Mouse (Mus musculus): Measurements from ENCODE around the gene Tma7. TPM values are rescaled to one million over a fixed set of nuclear protein-coding genes. Genes with fewer than 3 reads are reported as not detected.

Tma7 gene
- total RNA-seq (2012; rRNA removed): 346 and 400 TPM in 2 replicates
- polyA plus RNA-seq (2012; ENCODE audit: insufficient read depth in 1 of 2, insufficient read length in 2 of 2, low read depth in 1 of 2, low replicate concordance in 2 of 2, missing spikeins in 1 of 2): 100 to 1,000 TPM in 1 of 2 experiments, not detected in 1; 366 TPM

GRCm38 (mm10) chr9:109082124-109082800 lies at the start of gene Tma7, which contains the start of gene Ccdc51:
Tma7 (minus strand) TSS chr9:109082587.
Ccdc51 (plus strand) TSS chr9:109082493.
- DNase-seq (ENCODE audit: low read depth, low spot score): peak; percentile 97
- Histone ChIP-seq H3K9ac (ENCODE audit: control insufficient read depth, low read depth, low read length, poor library complexity, severe bottlenecking) (peak within 1 kb of the TSS; percentile 74), H3K4me3 (ENCODE audit: control insufficient read depth in 1 of 2, insufficient read depth in 1 of 2, low read depth in 2 of 2, low read length in 2 of 2) (peak within 1 kb of the TSS; percentile 56 to 82), H3K79me2 (ENCODE audit: control insufficient read depth, insufficient read depth, low read length, poor library complexity) (peaks cover 37% of the 10 kb centered on the region), H3K27me3 (ENCODE audit: control insufficient read depth in 1 of 2, insufficient read depth in 2 of 2, low read length in 2 of 2) (no peaks in the 10 kb centered on the region), H3K36me3 (ENCODE audit: control insufficient read depth in 1 of 2, insufficient read depth in 2 of 2, low read length in 2 of 2) (peaks cover 4 to 6% of the 10 kb centered on the region in 2 experiments; a peak in 3 of 4 replicates), H3K9me3 (replicated peaks; ENCODE audit: insufficient read depth, low read length) (no peaks in the 10 kb centered on the region), H3K4me1 (ENCODE audit: control insufficient read depth in 1 of 2, insufficient read depth in 2 of 2, low read length in 2 of 2) (peaks cover 0 to 9% of the 10 kb centered on the region in 2 experiments; a peak in 2 of 4 replicates), H3K27ac (ENCODE audit: control insufficient read depth, low read depth, low read length) (peak within 1 kb of the TSS; percentile 75)
- TF ChIP-seq USF2 (IDR thresholded peaks at IDR 0.05; ENCODE audit: borderline replicate concordance in 1 of 2, insufficient read depth in 1 of 2, low read depth in 1 of 2, low read length in 2 of 2) (no peak), ETS1 (IDR thresholded peaks at IDR 0.05; ENCODE audit: low read depth, low read length) (no peak; the same call in 1 of the 2 replicates), MAZ (IDR thresholded peaks at IDR 0.05; ENCODE audit: low read depth, low read length) (peak; percentile 50; the same call in 1 of the 2 replicates), ZNF384 (IDR thresholded peaks at IDR 0.05; ENCODE audit: low read depth, low read length) (no peak), NELFE (IDR thresholded peaks at IDR 0.05; ENCODE audit: low read depth, low read length) (peak; percentile 88), ELF1 (IDR thresholded peaks at IDR 0.05; ENCODE audit: low read depth, low read length) (peak; percentile 91), TAL1 (IDR thresholded peaks at IDR 0.05; ENCODE audit: low read length) (no peak), MYC (IDR thresholded peaks at IDR 0.05; ENCODE audit: low read depth, low read length) (peak; percentile 26; the same call in 1 of the 2 replicates), HCFC1 (IDR thresholded peaks at IDR 0.05; ENCODE audit: low read depth, low read length) (peak; percentile 89), ZMIZ1 (IDR thresholded peaks at IDR 0.05; ENCODE audit: low read depth, low read length) (no peak), MYB (IDR thresholded peaks at IDR 0.05; ENCODE audit: low read depth, low read length) (no peak), USF1 (IDR thresholded peaks at IDR 0.05; ENCODE audit: low read depth, low read length) (no peak), RCOR1 (IDR thresholded peaks at IDR 0.05; ENCODE audit: low read depth, low read length) (no peak), GABPA (IDR thresholded peaks at IDR 0.05; ENCODE audit: low read depth, low read length) (no peak), MAFK (IDR thresholded peaks at IDR 0.05; ENCODE audit: borderline replicate concordance, low read depth, low read length) (no peak), KAT2A (conservative IDR thresholded peaks at IDR 0.05; ENCODE audit: low read depth, low read length) (peak; percentile 47; the same call in 1 of the 2 replicates), ZC3H11A (IDR thresholded peaks at IDR 0.05; ENCODE audit: low read depth, low read length) (no peak), POLR2A (IDR thresholded peaks at IDR 0.05; ENCODE audit: control insufficient read depth in 1 of 2, insufficient read depth in 1 of 2, low read depth in 1 of 2, low read length in 2 of 2, poor library complexity in 1 of 2) (peak; percentile 85 to 94), TCF12 (IDR thresholded peaks at IDR 0.05; ENCODE audit: low read depth, low read length) (no peak; the same call in 1 of the 2 replicates), RAD21 (IDR thresholded peaks at IDR 0.05; ENCODE audit: low read depth, low read length) (no peak), SIN3A (IDR thresholded peaks at IDR 0.05; ENCODE audit: low read length) (peak; percentile 91), ZKSCAN1 (IDR thresholded peaks at IDR 0.05; ENCODE audit: low read depth, low read length) (no peak), TBP (IDR thresholded peaks at IDR 0.05; ENCODE audit: low read depth, low read length) (peak; percentile 96), JUND (IDR thresholded peaks at IDR 0.05; ENCODE audit: low read depth, low read length) (no peak), CHD2 (IDR thresholded peaks at IDR 0.05; ENCODE audit: low read length) (peak; percentile 58), E2F4 (IDR thresholded peaks at IDR 0.05; ENCODE audit: borderline replicate concordance, low read depth, low read length) (no peak), BHLHE40 (IDR thresholded peaks at IDR 0.05; ENCODE audit: borderline replicate concordance, low read depth, low read length) (no peak), MAX (IDR thresholded peaks at IDR 0.05; ENCODE audit: low read length) (peak; percentile 42), MEF2A (IDR thresholded peaks at IDR 0.05; ENCODE audit: extremely low read depth, insufficient replicate concordance, low read depth, low read length, poor library complexity, severe bottlenecking) (no peak), UBTF (IDR thresholded peaks at IDR 0.05; ENCODE audit: borderline replicate concordance, insufficient read depth, low read depth, low read length) (no peak), MXI1 (IDR thresholded peaks at IDR 0.05; ENCODE audit: low read depth, low read length) (peak; percentile 65), SMC3 (IDR thresholded peaks at IDR 0.05; ENCODE audit: low read depth, low read length) (no peak), CTCF (IDR thresholded peaks at IDR 0.05 in 2 of 3, conservative IDR thresholded peaks at IDR 0.05 in 1 of 3; ENCODE audit: control insufficient read depth in 1 of 3, insufficient read depth in 1 of 3, low read depth in 2 of 3, low read length in 3 of 3, poor library complexity in 1 of 3, severe bottlenecking in 1 of 3) (no peak), CHD1 (IDR thresholded peaks at IDR 0.05; ENCODE audit: low read depth, low read length) (no peak), GATA1 (IDR thresholded peaks at IDR 0.05; ENCODE audit: low read depth, low read length) (no peak), NRF1 (IDR thresholded peaks at IDR 0.05; ENCODE audit: insufficient read depth, low read depth, low read length, poor library complexity, severe bottlenecking) (0 out of 2 replicates have a peak, but pooled peaks have one; percentile 12)

Measured in MEL (cell line).